Comparison of ENCODE assay signal across 10 mouse cellular contexts in genomic region chr16:77128683-77129082, GRCm38 (mm10).
DNase-seq lines count a peak whose midpoint lies in the region; ATAC-seq and TF ChIP-seq lines count a peak whose summit lies in the region.
"Had no signal": no experiment of that assay in that cellular context is flagged by ENCODE, and none has a peak within 500 bp of the region (broad histone marks: within the 10 kb centered on the region; RNA-seq: fewer than 3 reads in every experiment).

No protein-coding gene starts in this region.

- no peak overlapping the region for H3K9ac ChIP-seq in hindbrain, embryonic 12.5 days
- no peak overlapping the region for H3K9ac ChIP-seq in forebrain, embryonic 16.5 days (replicated peaks; ENCODE audit: low read depth, low read length)
- H3K9ac ChIP-seq in midbrain, postnatal 0 days (replicated peaks; ENCODE audit: low read length, poor library complexity, severe bottlenecking), result no peak overlapping the region
- H3K9ac ChIP-seq: embryonic facial prominence, embryonic 13.5 days; heart, embryonic 15.5 days had no signal

- H3K4me2 ChIP-seq in hindbrain, embryonic 12.5 days (replicated peaks), result no peak overlapping the region
- H3K4me2 ChIP-seq in forebrain, embryonic 16.5 days (ENCODE audit: low read length), result no peak overlapping the region
- H3K4me2 ChIP-seq in midbrain, postnatal 0 days (ENCODE audit: low read depth, low read length, poor library complexity, severe bottlenecking), result no peak overlapping the region
- H3K4me2 ChIP-seq: embryonic facial prominence, embryonic 13.5 days; heart, embryonic 15.5 days had no signal

- H3K9me3 ChIP-seq in hindbrain, embryonic 12.5 days (replicated peaks), result no peaks in the 10 kb centered on the region
- no peaks in the 10 kb centered on the region for H3K9me3 ChIP-seq in hindbrain, embryonic 10.5 days
- no peaks in the 10 kb centered on the region for H3K9me3 ChIP-seq in forebrain, embryonic 16.5 days (ENCODE audit: control insufficient read depth, low read length)
- no peaks in the 10 kb centered on the region for H3K9me3 ChIP-seq in midbrain, postnatal 0 days (ENCODE audit: low read length)
- H3K9me3 ChIP-seq: embryonic facial prominence, embryonic 13.5 days; heart, embryonic 15.5 days had no signal

- H3K27me3 ChIP-seq in hindbrain, embryonic 12.5 days, result no peaks in the 10 kb centered on the region
- H3K27me3 ChIP-seq in hindbrain, embryonic 10.5 days (ENCODE audit: insufficient read depth, poor library complexity, severe bottlenecking), result no peaks in the 10 kb centered on the region
- H3K27me3 ChIP-seq in forebrain, embryonic 16.5 days (replicated peaks; ENCODE audit: control insufficient read depth, insufficient read depth, low read length), result no peaks in the 10 kb centered on the region
- no peaks in the 10 kb centered on the region for H3K27me3 ChIP-seq in midbrain, postnatal 0 days (ENCODE audit: insufficient read depth, low read length)
- H3K27me3 ChIP-seq: embryonic facial prominence, embryonic 13.5 days; heart, embryonic 15.5 days had no signal

- 0 out of 2 replicates have a peak, but pooled peaks cover 3% of the 10 kb centered on the region for H3K4me1 ChIP-seq in hindbrain, embryonic 12.5 days
- H3K4me1 ChIP-seq in hindbrain, embryonic 10.5 days (replicated peaks), result no peaks in the 10 kb centered on the region
- peaks cover 6% of the 10 kb centered on the region; the same call in 1 of the 2 replicates for H3K4me1 ChIP-seq in forebrain, embryonic 16.5 days (replicated peaks; ENCODE audit: control insufficient read depth, insufficient read depth, low read length)
- H3K4me1 ChIP-seq in midbrain, postnatal 0 days (ENCODE audit: insufficient read depth, low read length), result no peaks in the 10 kb centered on the region
- H3K4me1 ChIP-seq: heart, embryonic 15.5 days had no signal

- DNase-seq in hindbrain, embryonic 10.5 days (ENCODE audit: low spot score), result no peak
- peak; percentile 74 for DNase-seq in NIH3T3 (ENCODE audit: low read depth)
- DNase-seq in midbrain, postnatal 0 days (ENCODE audit: low spot score), result peak; percentile 70
- DNase-seq in ovary, adult 18-20 months (ENCODE audit: low spot score), result no peak
- no peak for DNase-seq in adrenal gland, adult 8-10 months

- no peaks in the 10 kb centered on the region for H3K36me3 ChIP-seq in hindbrain, embryonic 12.5 days
- H3K36me3 ChIP-seq in hindbrain, embryonic 10.5 days, result no peaks in the 10 kb centered on the region
- no peaks in the 10 kb centered on the region for H3K36me3 ChIP-seq in forebrain, embryonic 16.5 days (ENCODE audit: control insufficient read depth, insufficient read depth)
- H3K36me3 ChIP-seq in midbrain, postnatal 0 days (ENCODE audit: insufficient read depth, low read length), result no peaks in the 10 kb centered on the region
- H3K36me3 ChIP-seq: embryonic facial prominence, embryonic 13.5 days; heart, embryonic 15.5 days had no signal

- H3K27ac ChIP-seq in hindbrain, embryonic 12.5 days, result no peak overlapping the region
- no peak overlapping the region for H3K27ac ChIP-seq in hindbrain, embryonic 10.5 days
- no peak overlapping the region for H3K27ac ChIP-seq in forebrain, embryonic 16.5 days (ENCODE audit: low read length)
- H3K27ac ChIP-seq in midbrain, postnatal 0 days (ENCODE audit: low read depth, low read length), result no peak overlapping the region
- H3K27ac ChIP-seq: embryonic facial prominence, embryonic 13.5 days; heart, embryonic 15.5 days had no signal

- peak; percentile 58; the same call in 1 of the 2 replicates for ATAC-seq in hindbrain, embryonic 12.5 days (ENCODE audit: low FRiP score)
- peak; percentile 58 for ATAC-seq in forebrain, embryonic 16.5 days
- no peak for ATAC-seq in midbrain, postnatal 0 days (ENCODE audit: low FRiP score)
- no peak for ATAC-seq in CD4-positive, CD25-positive, alpha-beta regulatory T cell, adult 4 months

- peak; percentile 85 for TF ChIP-seq CTCF in midbrain, postnatal 0 days (IDR thresholded peaks at IDR 0.05)

- no peak overlapping the region for H3K4me3 ChIP-seq in hindbrain, embryonic 12.5 days
- H3K4me3 ChIP-seq in hindbrain, embryonic 10.5 days, result no peak overlapping the region
- H3K4me3 ChIP-seq in forebrain, embryonic 16.5 days (replicated peaks; ENCODE audit: low read length), result no peak overlapping the region
- no peak overlapping the region for H3K4me3 ChIP-seq in midbrain, postnatal 0 days (ENCODE audit: low read depth, low read length)
- H3K4me3 ChIP-seq: embryonic facial prominence, embryonic 13.5 days; heart, embryonic 15.5 days had no signal

- 41% methylated on average over 5 of the region's 5 CpGs for WGBS in hindbrain, embryonic 12.5 days
- 49% methylated on average over 5 of the region's 5 CpGs for WGBS in hindbrain, embryonic 10.5 days
- 14% methylated on average over 5 of the region's 5 CpGs for WGBS in forebrain, embryonic 16.5 days
- 21% methylated on average over 5 of the region's 5 CpGs for WGBS in midbrain, postnatal 0 days

Comparison
In these comparisons a context has a peak if more than half of its experiments do, and no peak if none do; other contexts are left out.
1. ATAC-seq: peak in hindbrain, embryonic 12.5 days (single experiment) and forebrain, embryonic 16.5 days (single experiment); none in midbrain, postnatal 0 days (single experiment) and CD4-positive, CD25-positive, alpha-beta regulatory T cell, adult 4 months (single experiment).
2. DNase-seq: peak in NIH3T3 (single experiment) and midbrain, postnatal 0 days (single experiment); none in hindbrain, embryonic 10.5 days (single experiment), ovary, adult 18-20 months (single experiment) and adrenal gland, adult 8-10 months (single experiment).